Mouse (Mus musculus) limb, embryonic 13.5 days (tissue): Measurements from ENCODE around the gene Chmp1a. TPM values are rescaled to one million over a fixed set of nuclear protein-coding genes. Genes with fewer than 3 reads are reported as not detected.
"Not testable (repeated sequence)": the region's sequence is repeated elsewhere in the genome, so short reads cannot be mapped to it uniquely, and the experiment has no call there.

Experiments
- ATAC-seq: fragments of 200-750 bp; cut with Nextera tagmentation; 2 replicates; pipeline ENCODE4 v1.8.0; 2017; ENCODE audit warnings: low read depth, moderate number of reproducible peaks, moderate TSS enrichment; ENCODE audit not compliant: low FRiP score
- H3K27ac ChIP-seq: fragments of 300-500 bp; sonication (generic); 2 replicates; pipeline ENCODE4 v1.5.1; 2015; ENCODE audit warnings: inconsistent platforms, mild to moderate bottlenecking, moderate library complexity
- H3K27me3 ChIP-seq: fragments of 300-500 bp; sonication (generic); 2 replicates; pipeline ENCODE4 v1.6.1; 2015; ENCODE audit warnings: mild to moderate bottlenecking, inconsistent platforms
- H3K36me3 ChIP-seq: fragments of 300-500 bp; sonication (generic); 2 replicates; pipeline ENCODE4 v1.6.1; 2015; ENCODE audit warnings: inconsistent platforms, mild to moderate bottlenecking, moderate library complexity
- H3K4me1 ChIP-seq: fragments of 300-500 bp; sonication (generic); 2 replicates; pipeline ENCODE4 v1.6.1; 2015; ENCODE audit warnings: inconsistent platforms
- H3K4me2 ChIP-seq: fragments of 300-500 bp; sonication (generic); replicated peaks from 2 replicates; pipeline ENCODE4 v1.6.1; 2015; ENCODE audit warnings: inconsistent platforms, mild to moderate bottlenecking, moderate library complexity
- H3K4me3 ChIP-seq: fragments of 300-500 bp; sonication (generic); 2 replicates; pipeline ENCODE4 v1.5.1; 2015; ENCODE audit warnings: moderate library complexity, mild to moderate bottlenecking, inconsistent platforms
- H3K9ac ChIP-seq: fragments of 300-500 bp; sonication (generic); 2 replicates; pipeline ENCODE4 v1.6.1; 2015; ENCODE audit warnings: mild to moderate bottlenecking, inconsistent platforms
- H3K9me3 ChIP-seq: fragments of 300-500 bp; sonication (generic); 2 replicates; pipeline ENCODE4 v1.6.1; 2016; ENCODE audit warnings: inconsistent platforms
- WGBS: fragments of 180-500 bp; shearing (Covaris S2); methylation state at CpG from one replicate; pipeline ENCODE4 v1.1.7; 2015; 5-methylcytosine and 5-hydroxymethylcytosine counted together
- polyA plus RNA-seq: library from polyadenylated mRNA; unstranded; fragments of >200 nt; fragmentation: Nextera tagmentation; extraction: Ambion mirVana; gene quantifications from 2 replicates; pipeline ENCODE4 v1.2.1, GENCODE M21; 2015

Gene Chmp1a
- polyA plus RNA-seq, 1 experiment from 2014 or later: 151 TPM

GRCm38 (mm10) chr8:123228416-123228815, 15.9 kb upstream of the Chmp1a start:
- Histone ChIP-seq H3K27ac (no peak overlapping the region), H3K9me3 (no peaks in the 10 kb centered on the region), H3K4me2 (no peak overlapping the region), H3K27me3 (peaks cover 13% of the 10 kb centered on the region), H3K4me3 (no peak overlapping the region), H3K4me1 (peaks cover 19% of the 10 kb centered on the region), H3K9ac (no peak overlapping the region), H3K36me3 (peaks cover 44% of the 10 kb centered on the region)
- ATAC-seq: no peak
- 100% methylated on average over 1 of the region's 1 CpGs for WGBS

GRCm38 (mm10) chr8:123224278-123225266, 12.0 kb upstream of the Chmp1a start, which contains the start of gene Cdk10:
Cdk10 (plus strand) TSS chr8:123224842.
- peak within 1 kb of the TSS; percentile 91 for H3K9ac ChIP-seq
- H3K4me1 ChIP-seq: peaks cover 22% of the 10 kb centered on the region
- H3K4me3 ChIP-seq: peak within 1 kb of the TSS; percentile 85
- WGBS: 2% methylated on average over 59 of the region's 59 CpGs
- H3K9me3 ChIP-seq: no peaks in the 10 kb centered on the region
- peak within 1 kb of the TSS; percentile 91 for H3K4me2 ChIP-seq
- peak; percentile 90 for ATAC-seq
- peak within 1 kb of the TSS; percentile 88; the same call in 1 of the 2 replicates for H3K27ac ChIP-seq
- no peaks in the 10 kb centered on the region for H3K27me3 ChIP-seq
- H3K36me3 ChIP-seq: peaks cover 32% of the 10 kb centered on the region

GRCm38 (mm10) chr8:123220917-123221316, 8.4 kb upstream of the Chmp1a start:
- 69% methylated on average over 1 of the region's 1 CpGs for WGBS
- Histone ChIP-seq H3K9ac (no peak overlapping the region), H3K9me3 (no peaks in the 10 kb centered on the region), H3K4me2 (no peak overlapping the region), H3K36me3 (no peaks in the 10 kb centered on the region), H3K27ac (no peak overlapping the region), H3K27me3 (no peaks in the 10 kb centered on the region), H3K4me3 (no peak overlapping the region), H3K4me1 (peaks cover 17% of the 10 kb centered on the region)
- ATAC-seq: no peak

- H3K27ac ChIP-seq: no peak overlapping the region
- no peak overlapping the region for H3K9ac ChIP-seq
- no peaks in the 10 kb centered on the region for H3K27me3 ChIP-seq
- no peaks in the 10 kb centered on the region for H3K9me3 ChIP-seq
- H3K36me3 ChIP-seq: peaks cover 2% of the 10 kb centered on the region
- H3K4me2 ChIP-seq: no peak overlapping the region
- peaks cover 19% of the 10 kb centered on the region for H3K4me1 ChIP-seq
- ATAC-seq: no peak
- H3K4me3 ChIP-seq: no peak overlapping the region
- WGBS: 67% methylated on average over 3 of the region's 3 CpGs
These were observed 2.9 kb upstream of the Chmp1a start for GRCm38 (mm10) chr8:123215430-123215829.

GRCm38 (mm10) chr8:123213118-123213772, 682 bp upstream of the Chmp1a start:
- Histone ChIP-seq H3K9me3 (no peaks in the 10 kb centered on the region), H3K4me2 (peak overlapping the region; percentile 93), H3K27ac (peak overlapping the region; percentile 15; the same call in 1 of the 2 replicates), H3K36me3 (peaks cover 24% of the 10 kb centered on the region), H3K9ac (peak overlapping the region; percentile 96), H3K4me3 (peak overlapping the region; percentile 97), H3K4me1 (peaks cover 19% of the 10 kb centered on the region), H3K27me3 (no peaks in the 10 kb centered on the region)
- ATAC-seq: peak; percentile 28
- WGBS: 10% methylated on average over 22 of the region's 22 CpGs

GRCm38 (mm10) chr8:123211876-123212275, 687 bp downstream of the Chmp1a start:
- H3K36me3 ChIP-seq: peaks cover 37% of the 10 kb centered on the region
- peak overlapping the region; percentile 93 for H3K4me2 ChIP-seq
- ATAC-seq: no peak
- H3K9me3 ChIP-seq: no peaks in the 10 kb centered on the region
- peaks cover 19% of the 10 kb centered on the region for H3K4me1 ChIP-seq
- H3K27me3 ChIP-seq: no peaks in the 10 kb centered on the region
- H3K4me3 ChIP-seq: peak overlapping the region; percentile 97
- 44% methylated on average over 10 of the region's 10 CpGs for WGBS
- peak overlapping the region; percentile 96 for H3K9ac ChIP-seq
- H3K27ac ChIP-seq: peak overlapping the region; percentile 22; the same call in 1 of the 2 replicates

GRCm38 (mm10) chr8:123203571-123203970, 9.0 kb downstream of the Chmp1a start:
- H3K4me3 ChIP-seq: no peak overlapping the region
- no peak for ATAC-seq
- no peak overlapping the region for H3K4me2 ChIP-seq
- H3K9ac ChIP-seq: no peak overlapping the region
- 91% methylated on average over 3 of the region's 3 CpGs for WGBS
- no peaks in the 10 kb centered on the region for H3K9me3 ChIP-seq
- no peaks in the 10 kb centered on the region for H3K27me3 ChIP-seq
- H3K4me1 ChIP-seq: no peaks in the 10 kb centered on the region
- H3K36me3 ChIP-seq: peaks cover 46% of the 10 kb centered on the region
- no peak overlapping the region for H3K27ac ChIP-seq

GRCm38 (mm10) chr8:123202288-123202687, 10.3 kb downstream of the Chmp1a start:
- H3K36me3 ChIP-seq: peaks cover 33% of the 10 kb centered on the region
- no peaks in the 10 kb centered on the region for H3K27me3 ChIP-seq
- H3K9me3 ChIP-seq: no peaks in the 10 kb centered on the region
- H3K4me1 ChIP-seq: no peaks in the 10 kb centered on the region
- H3K9ac ChIP-seq: no peak overlapping the region
- no peak overlapping the region for H3K27ac ChIP-seq
- WGBS: 22% methylated on average over 5 of the region's 5 CpGs
- no peak for ATAC-seq
- H3K4me3 ChIP-seq: no peak overlapping the region
- H3K4me2 ChIP-seq: no peak overlapping the region

- Histone ChIP-seq H3K9me3 (no peaks in the 10 kb centered on the region), H3K4me2 (no peak overlapping the region), H3K9ac (no peak overlapping the region), H3K4me3 (no peak overlapping the region), H3K27ac (no peak overlapping the region), H3K27me3 (no peaks in the 10 kb centered on the region), H3K4me1 (no peaks in the 10 kb centered on the region), H3K36me3 (peaks cover 13% of the 10 kb centered on the region)
- WGBS: 68% methylated on average over 14 of the region's 14 CpGs
- ATAC-seq: no peak
These were observed 12.7 kb downstream of the Chmp1a start for GRCm38 (mm10) chr8:123199864-123200263.

GRCm38 (mm10) chr8:123197016-123197415, 15.5 kb downstream of the Chmp1a start:
- H3K9ac ChIP-seq, H3K9me3 ChIP-seq, H3K36me3 ChIP-seq, H3K27ac ChIP-seq, H3K4me1 ChIP-seq, ATAC-seq, H3K4me3 ChIP-seq, H3K27me3 ChIP-seq, H3K4me2 ChIP-seq: not testable (repeated sequence)
- WGBS: 72% methylated on average over 5 of the region's 5 CpGs

GRCm38 (mm10) chr8:123193771-123194170, 18.8 kb downstream of the Chmp1a start:
- Histone ChIP-seq H3K27ac (no peak overlapping the region), H3K27me3 (no peaks in the 10 kb centered on the region), H3K36me3 (no peaks in the 10 kb centered on the region), H3K4me3 (no peak overlapping the region), H3K4me2 (no peak overlapping the region), H3K9ac (no peak overlapping the region), H3K9me3 (no peaks in the 10 kb centered on the region), H3K4me1 (no peaks in the 10 kb centered on the region)
- 85% methylated on average over 9 of the region's 9 CpGs for WGBS
- no peak for ATAC-seq

GRCm38 (mm10) chr8:123191908-123192307, 20.7 kb downstream of the Chmp1a start:
- no peaks in the 10 kb centered on the region for H3K4me1 ChIP-seq
- no peak overlapping the region for H3K9ac ChIP-seq
- H3K4me2 ChIP-seq: no peak overlapping the region
- H3K27me3 ChIP-seq: no peaks in the 10 kb centered on the region
- H3K36me3 ChIP-seq: no peaks in the 10 kb centered on the region
- H3K27ac ChIP-seq: no peak overlapping the region
- 60% methylated on average over 7 of the region's 8 CpGs for WGBS
- ATAC-seq: no peak
- H3K4me3 ChIP-seq: no peak overlapping the region
- no peaks in the 10 kb centered on the region for H3K9me3 ChIP-seq
